Mouse (Mus musculus): Measurements from ENCODE around the gene Zscan10.

DNA sequence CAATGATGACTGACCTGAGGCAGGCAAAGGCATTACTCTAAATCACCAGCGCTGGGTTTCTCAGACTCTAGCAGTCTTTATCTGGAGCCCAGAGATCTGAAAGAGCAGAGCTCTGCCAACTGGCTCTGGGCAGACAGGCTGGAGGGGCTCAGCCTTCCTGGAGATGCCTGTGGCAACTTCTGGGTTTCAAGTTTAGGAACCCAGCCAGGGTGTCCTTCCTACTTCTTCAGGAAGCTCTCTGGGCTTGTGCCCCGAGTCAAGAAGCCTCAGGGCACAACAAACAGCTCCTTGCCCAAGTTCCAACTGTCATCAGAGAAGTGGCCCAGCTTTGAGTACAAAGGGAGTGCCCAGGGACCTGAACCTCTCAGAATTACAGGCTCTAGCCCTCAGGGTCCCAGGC lies 53.8 kb downstream of the Zscan10 start:
- TF ChIP-seq CTCF (IDR thresholded peaks at IDR 0.05; ENCODE audit: control insufficient read depth, insufficient read depth, insufficient read length) (no peak), MAX (IDR thresholded peaks at IDR 0.05) (no peak), MYOD1 (IDR thresholded peaks at IDR 0.05; ENCODE audit: control insufficient read depth, insufficient read length, low read depth) (no peak), FOSL1 (IDR thresholded peaks at IDR 0.05; ENCODE audit: insufficient read depth, low read length, poor library complexity, severe bottlenecking) (no peak)

Measured in C2C12 (cell line).